In genomic region chr10:74258639-74259038, GRCm38 (mm10) we compare ENCODE assay signal across 13 mouse cellular contexts.
"Had no signal": no experiment of that assay in that cellular context is flagged by ENCODE, and none has a peak within 500 bp of the region (broad histone marks: within the 10 kb centered on the region; RNA-seq: fewer than 3 reads in every experiment).

No protein-coding gene starts in this region.

- H3K27ac ChIP-seq: layer of hippocampus, adult 2 months; limb, embryonic 13.5 days; liver, embryonic 15.5 days; lung, embryonic 15.5 days; midbrain, embryonic 13.5 days had no signal

- H3K4me1 ChIP-seq: limb, embryonic 13.5 days; liver, embryonic 15.5 days; lung, embryonic 15.5 days; midbrain, embryonic 13.5 days had no signal

- DNase-seq: kidney, adult 18-20 months; kidney, postnatal 10 days; kidney, postnatal 4 days; lung, postnatal 4 days; right cerebral cortex, postnatal 14 days; thymus, adult 18-20 months; thymus, postnatal 14 days had no signal

- H3K4me3 ChIP-seq: layer of hippocampus, adult 2 months; limb, embryonic 13.5 days; liver, embryonic 15.5 days; lung, embryonic 15.5 days; midbrain, embryonic 13.5 days had no signal

- H3K9me3 ChIP-seq: limb, embryonic 13.5 days; liver, embryonic 15.5 days; lung, embryonic 15.5 days; midbrain, embryonic 13.5 days had no signal

- H3K9ac ChIP-seq: limb, embryonic 13.5 days; liver, embryonic 15.5 days; lung, embryonic 15.5 days; midbrain, embryonic 13.5 days had no signal

- H3K27me3 ChIP-seq: limb, embryonic 13.5 days; liver, embryonic 15.5 days; lung, embryonic 15.5 days; midbrain, embryonic 13.5 days had no signal

- H3K4me2 ChIP-seq: limb, embryonic 13.5 days; liver, embryonic 11.5 days; liver, embryonic 15.5 days; lung, embryonic 15.5 days; midbrain, embryonic 13.5 days had no signal

- H3K36me3 ChIP-seq: limb, embryonic 13.5 days; liver, embryonic 15.5 days; lung, embryonic 15.5 days; midbrain, embryonic 13.5 days had no signal
